Mouse (Mus musculus) forebrain, postnatal 0 days (tissue): ENCODE data around the gene Bcap29. TPM values are rescaled to one million over a fixed set of nuclear protein-coding genes. Genes with fewer than 3 reads are reported as not detected.

Experiments
- ATAC-seq: fragments of 200-750 bp; cut with Nextera tagmentation; 2 replicates; pipeline ENCODE4 v1.8.0; 2017; ENCODE audit warnings: mild to moderate bottlenecking, moderate library complexity
- DNase-seq: peaks from one replicate; pipeline ENCODE4 v3.0.0-alpha.2; 2015
- H3K27ac ChIP-seq: fragments of 300-500 bp; sonication (generic); 2 replicates; pipeline ENCODE4 v1.5.1; 2014; ENCODE audit warnings: low read depth, mild to moderate bottlenecking, antibody characterized with exemption, low read length, moderate library complexity, mixed read lengths
- H3K27me3 ChIP-seq: fragments of 300-500 bp; sonication (generic); 2 replicates; pipeline ENCODE4 v1.6.1; 2014; ENCODE audit warnings: mild to moderate bottlenecking, low read length, mixed read lengths; ENCODE audit not compliant: insufficient read depth
- H3K36me3 ChIP-seq: fragments of 300-500 bp; sonication (generic); 2 replicates; pipeline ENCODE4 v1.6.1; 2014; ENCODE audit warnings: mild to moderate bottlenecking, moderate library complexity; ENCODE audit not compliant: insufficient read depth
- H3K4me1 ChIP-seq: fragments of 300-500 bp; sonication (generic); 2 replicates; pipeline ENCODE4 v1.6.1; 2014; ENCODE audit warnings: antibody characterized with exemption; ENCODE audit not compliant: insufficient read depth
- H3K4me2 ChIP-seq: fragments of 300-500 bp; sonication (generic); 2 replicates; pipeline ENCODE4 v1.6.1; 2014; ENCODE audit warnings: low read depth, mild to moderate bottlenecking, moderate library complexity
- H3K4me3 ChIP-seq: fragments of 300-500 bp; sonication (generic); 2 replicates; pipeline ENCODE4 v1.5.1; 2014; ENCODE audit warnings: low read depth, low read length, mixed read lengths
- H3K9ac ChIP-seq: fragments of 300-500 bp; sonication (generic); 2 replicates; pipeline ENCODE4 v1.6.1; 2014; ENCODE audit warnings: mild to moderate bottlenecking
- H3K9me3 ChIP-seq: fragments of 300-500 bp; sonication (generic); 2 replicates; pipeline ENCODE4 v1.6.1; 2016; ENCODE audit warnings: low read length
- CTCF ChIP-seq: sonication (generic); IDR thresholded peaks from 2 replicates; pipeline ENCODE4 v1.5.1; 2016; ENCODE audit warnings: antibody characterized with exemption, control low read depth, low read depth
- WGBS: fragments of 180-500 bp; shearing (Covaris S2); extraction: QIAGEN DNeasy Blood & Tissue Kit; methylation state at CpG from one replicate; pipeline ENCODE4 v1.1.7; 2014; 5-methylcytosine and 5-hydroxymethylcytosine counted together
- polyA plus RNA-seq: library from polyadenylated mRNA; unstranded; fragments of >200 nt; fragmentation: Nextera tagmentation; extraction: Ambion mirVana; gene quantifications from 2 replicates; pipeline ENCODE4 v1.2.1, GENCODE M21; 2015
- total RNA-seq: library from RNA; depleted of rRNA; stranded (reverse); fragments of >200 nt; gene quantifications from 2 replicates; pipeline ENCODE4 v1.2.3, GENCODE M21; 2014; rRNA removed

Gene Bcap29
- 7.2 and 9.4 TPM in 2 replicates for total RNA-seq
- polyA plus RNA-seq, result 29.3 and 32.0 TPM in 2 replicates

GRCm38 (mm10) chr12:31634343-31635239 lies at the start of gene Bcap29:
Bcap29 (minus strand) TSS chr12:31634658.
- peak; percentile 89 for ATAC-seq
- Histone ChIP-seq H3K9me3 (no peaks in the 10 kb centered on the region), H3K27me3 (no peaks in the 10 kb centered on the region), H3K4me1 (no peaks in the 10 kb centered on the region), H3K36me3 (no peaks in the 10 kb centered on the region), H3K4me3 (peak within 1 kb of the TSS; percentile 65), H3K27ac (peak within 1 kb of the TSS; percentile 69), H3K4me2 (peak within 1 kb of the TSS; percentile 78), H3K9ac (peak within 1 kb of the TSS; percentile 75)
- TF ChIP-seq CTCF, result no peak
- WGBS, result 2% methylated on average over 66 of the region's 73 CpGs
- DNase-seq, result peak; percentile 83

GRCm38 (mm10) chr12:31667187-31667586 lies 32.7 kb upstream of the Bcap29 start:
- H3K36me3 ChIP-seq, result peaks cover 34% of the 10 kb centered on the region; the same call in 1 of the 2 replicates
- no peak overlapping the region for H3K4me3 ChIP-seq
- DNase-seq (no peak), ATAC-seq (no peak)
- H3K27me3 ChIP-seq, result no peaks in the 10 kb centered on the region
- 62% methylated on average over 3 of the region's 3 CpGs for WGBS
- no peaks in the 10 kb centered on the region for H3K9me3 ChIP-seq
- H3K27ac ChIP-seq, result no peak overlapping the region
- no peaks in the 10 kb centered on the region for H3K4me1 ChIP-seq
- no peak overlapping the region for H3K9ac ChIP-seq
- no peak overlapping the region for H3K4me2 ChIP-seq
- no peak for TF ChIP-seq CTCF

GRCm38 (mm10) chr12:31665999-31666398 lies 31.5 kb upstream of the Bcap29 start:
- TF ChIP-seq CTCF, result no peak
- WGBS, result 71% methylated on average over 6 of the region's 6 CpGs
- no peak for DNase-seq
- no peak overlapping the region for H3K4me2 ChIP-seq
- no peak for ATAC-seq
- H3K9me3 ChIP-seq, result no peaks in the 10 kb centered on the region
- no peak overlapping the region for H3K4me3 ChIP-seq
- peaks cover 34% of the 10 kb centered on the region; the same call in 1 of the 2 replicates for H3K36me3 ChIP-seq
- H3K27ac ChIP-seq, result no peak overlapping the region
- H3K9ac ChIP-seq, result no peak overlapping the region
- no peaks in the 10 kb centered on the region for H3K27me3 ChIP-seq
- no peaks in the 10 kb centered on the region for H3K4me1 ChIP-seq

GRCm38 (mm10) chr12:31656841-31657240 lies 22.4 kb upstream of the Bcap29 start:
- DNase-seq, result no peak
- Histone ChIP-seq H3K4me1 (no peaks in the 10 kb centered on the region), H3K9ac (no peak overlapping the region), H3K27me3 (no peaks in the 10 kb centered on the region), H3K9me3 (no peaks in the 10 kb centered on the region), H3K36me3 (no peaks in the 10 kb centered on the region), H3K4me2 (no peak overlapping the region), H3K4me3 (no peak overlapping the region), H3K27ac (no peak overlapping the region)
- 99% methylated on average over 2 of the region's 2 CpGs for WGBS
- TF ChIP-seq CTCF, result no peak
- no peak for ATAC-seq

- Histone ChIP-seq H3K36me3 (no peaks in the 10 kb centered on the region), H3K4me1 (no peaks in the 10 kb centered on the region), H3K9ac (peak overlapping the region; percentile 62), H3K4me3 (peak overlapping the region; percentile 87), H3K4me2 (peak overlapping the region; percentile 61), H3K27me3 (no peaks in the 10 kb centered on the region), H3K9me3 (no peaks in the 10 kb centered on the region), H3K27ac (peak overlapping the region; percentile 80)
- TF ChIP-seq CTCF, result peak; percentile 64
- ATAC-seq (peak; percentile 55), DNase-seq (no peak)
- WGBS, result under 1% methylated on average over 29 of the region's 29 CpGs
These were observed 20.6 kb upstream of the Bcap29 start for GRCm38 (mm10) chr12:31654965-31655477.

GRCm38 (mm10) chr12:31654197-31654964 lies 19.9 kb upstream of the Bcap29 start, which contains the start of the genes Dus4l and Cog5:
Dus4l (minus strand) TSS chr12:31654826.
Cog5 (plus strand) TSS chr12:31654869.
- no peaks in the 10 kb centered on the region for H3K36me3 ChIP-seq
- WGBS, result under 1% methylated on average over 47 of the region's 47 CpGs
- H3K4me2 ChIP-seq, result peak within 1 kb of the TSS; percentile 61
- H3K9me3 ChIP-seq, result no peaks in the 10 kb centered on the region
- no peak for TF ChIP-seq CTCF
- ATAC-seq (peak; percentile 97), DNase-seq (peak; percentile 96)
- no peaks in the 10 kb centered on the region for H3K4me1 ChIP-seq
- no peaks in the 10 kb centered on the region for H3K27me3 ChIP-seq
- peak within 1 kb of the TSS; percentile 87 for H3K4me3 ChIP-seq
- H3K9ac ChIP-seq, result peak within 1 kb of the TSS; percentile 62
- H3K27ac ChIP-seq, result peak within 1 kb of the TSS; percentile 80
